Mouse (Mus musculus): Measurements from ENCODE around the gene Jmjd7.

DNA sequence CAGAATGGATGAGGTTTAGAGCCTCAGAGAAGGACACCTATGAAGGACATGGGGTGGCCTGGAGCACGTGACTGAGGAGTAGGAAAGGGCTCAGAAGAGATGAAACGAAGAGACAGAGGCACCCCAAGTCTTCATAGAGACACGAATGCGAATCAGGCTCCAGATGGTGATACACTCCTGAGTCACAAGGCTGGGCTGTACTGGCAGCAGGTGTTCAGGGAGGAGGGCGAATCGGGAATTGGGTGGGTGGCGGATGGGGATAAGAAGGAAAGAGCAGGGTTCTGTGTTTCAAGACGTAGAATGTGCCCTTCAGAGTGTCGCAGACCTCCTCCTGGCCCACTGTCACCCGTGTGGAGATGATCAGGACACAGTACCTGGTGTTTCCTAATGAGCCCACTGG lies 38.0 kb downstream of the Jmjd7 start:
- no peak for TF ChIP-seq CTCF (IDR thresholded peaks at IDR 0.05; ENCODE audit: extremely low read depth, insufficient read depth, insufficient read length, insufficient replicate concordance)
- TF ChIP-seq POLR2A (IDR thresholded peaks at IDR 0.05; ENCODE audit: low read depth, low read length) = no peak

Data from spleen, adult 2 months (tissue).